25 mouse cellular contexts compared by ENCODE assay signal in genomic region chr4:104869581-104869980, GRCm38 (mm10). TPM values are rescaled to one million over a fixed set of nuclear protein-coding genes. Genes with fewer than 3 reads are reported as not detected.
DNase-seq lines count a peak whose midpoint lies in the region; ATAC-seq lines count a peak whose summit lies in the region.
"Had no signal": no experiment of that assay in that cellular context is flagged by ENCODE, and none has a peak within 500 bp of the region (broad histone marks: within the 10 kb centered on the region; RNA-seq: fewer than 3 reads in every experiment).

No protein-coding gene starts in this region.

- peak; percentile 78 for DNase-seq in kidney, adult 18-20 months
- DNase-seq in retina, postnatal 1 day, result peak; percentile 40
- no peak for DNase-seq in retina, embryonic 14.5 days (ENCODE audit: low spot score)
- peak; percentile 59 for DNase-seq in kidney, postnatal 14 days
- peak; percentile 40 for DNase-seq in yolk sac, embryonic 10.5 days (ENCODE audit: low spot score)
- DNase-seq in lung, postnatal 4 days, result no peak
- DNase-seq: adrenal gland, postnatal 14 days; cerebellum, adult 11-12 months; cerebellum, adult 9-11 months; cerebellum, postnatal 36 days; gastrocnemius, postnatal 10 days; heart, postnatal 14 days had no signal

- H3K9me3 ChIP-seq in kidney, embryonic 16.5 days (ENCODE audit: low read length), result no peaks in the 10 kb centered on the region
- no peaks in the 10 kb centered on the region for H3K9me3 ChIP-seq in heart, embryonic 12.5 days (replicated peaks)
- H3K9me3 ChIP-seq: embryonic facial prominence, embryonic 13.5 days; forebrain, embryonic 12.5 days; heart, embryonic 10.5 days; heart, embryonic 15.5 days; hindbrain, embryonic 10.5 days had no signal

- H3K4me3 ChIP-seq in kidney, embryonic 16.5 days (ENCODE audit: low read length), result no peak overlapping the region
- no peak overlapping the region for H3K4me3 ChIP-seq in heart, embryonic 12.5 days
- H3K4me3 ChIP-seq: embryonic facial prominence, embryonic 13.5 days; forebrain, embryonic 12.5 days; heart, embryonic 10.5 days; heart, embryonic 15.5 days; hindbrain, embryonic 10.5 days had no signal

- H3K36me3 ChIP-seq in kidney, embryonic 16.5 days (ENCODE audit: insufficient read depth, low read length), result no peaks in the 10 kb centered on the region
- no peaks in the 10 kb centered on the region for H3K36me3 ChIP-seq in heart, embryonic 12.5 days
- H3K36me3 ChIP-seq: embryonic facial prominence, embryonic 13.5 days; forebrain, embryonic 12.5 days; heart, embryonic 10.5 days; heart, embryonic 15.5 days; hindbrain, embryonic 10.5 days had no signal

- no peaks in the 10 kb centered on the region for H3K4me1 ChIP-seq in kidney, embryonic 16.5 days (ENCODE audit: insufficient read depth, low read length)
- 0 out of 2 replicates have a peak, but pooled peaks cover 5% of the 10 kb centered on the region for H3K4me1 ChIP-seq in heart, embryonic 12.5 days (replicated peaks)
- H3K4me1 ChIP-seq: forebrain, embryonic 12.5 days; heart, embryonic 10.5 days; heart, embryonic 15.5 days; hindbrain, embryonic 10.5 days had no signal

- no peaks in the 10 kb centered on the region for H3K27me3 ChIP-seq in kidney, embryonic 16.5 days (ENCODE audit: insufficient read depth, low read length)
- no peaks in the 10 kb centered on the region for H3K27me3 ChIP-seq in heart, embryonic 12.5 days (replicated peaks)
- H3K27me3 ChIP-seq: CH12.LX; embryonic facial prominence, embryonic 13.5 days; forebrain, embryonic 12.5 days; heart, embryonic 15.5 days; Patski had no signal

- no peak overlapping the region for H3K27ac ChIP-seq in kidney, embryonic 16.5 days (ENCODE audit: low read length)
- H3K27ac ChIP-seq in heart, embryonic 12.5 days (ENCODE audit: poor library complexity, severe bottlenecking), result no peak overlapping the region
- H3K27ac ChIP-seq: embryonic facial prominence, embryonic 13.5 days; forebrain, embryonic 12.5 days; heart, embryonic 10.5 days; heart, embryonic 15.5 days; hindbrain, embryonic 10.5 days; hindbrain, embryonic 14.5 days had no signal

- ATAC-seq in kidney, embryonic 16.5 days (ENCODE audit: low FRiP score, low TSS enrichment), result no peak
- ATAC-seq in heart, embryonic 12.5 days (ENCODE audit: insufficient number of reproducible peaks, low FRiP score), result no peak
- ATAC-seq: activated CD4-positive, CD25-positive, alpha-beta regulatory T cell, adult 4 months; forebrain, embryonic 16.5 days; Patski had no signal

- no peak overlapping the region for H3K9ac ChIP-seq in kidney, embryonic 16.5 days (replicated peaks; ENCODE audit: low read length)
- no peak overlapping the region for H3K9ac ChIP-seq in heart, embryonic 12.5 days
- H3K9ac ChIP-seq: embryonic facial prominence, embryonic 13.5 days; forebrain, embryonic 12.5 days; heart, embryonic 15.5 days; hindbrain, embryonic 14.5 days had no signal

- H3K4me2 ChIP-seq in kidney, embryonic 16.5 days (replicated peaks; ENCODE audit: low read depth, low read length), result no peak overlapping the region
- H3K4me2 ChIP-seq in heart, embryonic 12.5 days, result no peak overlapping the region
- H3K4me2 ChIP-seq: embryonic facial prominence, embryonic 13.5 days; forebrain, embryonic 12.5 days; heart, embryonic 15.5 days; hindbrain, embryonic 14.5 days had no signal

RNA-seq across cellular contexts. Expression of gene C8a, which starts 6.6 kb away (rescaled TPM):
- polyA plus RNA-seq in kidney, embryonic 16.5 days (2015; fragmentation: Nextera tagmentation; extraction: Ambion mirVana), result 0.31 and 0.32 TPM in 2 replicates
- 0.08 TPM in 1 of 2 replicates, not detected in the other for polyA plus RNA-seq in heart, embryonic 12.5 days (2016; fragmentation: Nextera tagmentation; extraction: Ambion mirVana)
- polyA plus RNA-seq: activated CD4-positive, CD25-positive, alpha-beta regulatory T cell, adult 4 months; embryonic facial prominence, embryonic 13.5 days; forebrain, embryonic 12.5 days; forebrain, embryonic 16.5 days; heart, embryonic 15.5 days; hindbrain, embryonic 10.5 days; hindbrain, embryonic 14.5 days; Patski had no signal

RNA-seq across cellular contexts. Expression of gene Gm17662, which starts 12.5 kb away (rescaled TPM):
- polyA plus RNA-seq in kidney, embryonic 16.5 days (2015; fragmentation: Nextera tagmentation; extraction: Ambion mirVana), result not detected in 2 replicates
- not detected in 2 replicates for polyA plus RNA-seq in heart, embryonic 12.5 days (2016; fragmentation: Nextera tagmentation; extraction: Ambion mirVana)
- polyA plus RNA-seq: activated CD4-positive, CD25-positive, alpha-beta regulatory T cell, adult 4 months; embryonic facial prominence, embryonic 13.5 days; forebrain, embryonic 12.5 days; forebrain, embryonic 16.5 days; frontal cortex, adult 2 months; heart, embryonic 10.5 days; heart, embryonic 15.5 days; hindbrain, embryonic 10.5 days; hindbrain, embryonic 14.5 days; Patski had no signal

RNA-seq across cellular contexts. Expression of gene Fyb2, which starts 43.7 kb away (rescaled TPM):
- polyA plus RNA-seq in kidney, embryonic 16.5 days (2015; fragmentation: Nextera tagmentation; extraction: Ambion mirVana), result 0.40 and 0.64 TPM in 2 replicates
- not detected in 2 replicates for polyA plus RNA-seq in heart, embryonic 12.5 days (2016; fragmentation: Nextera tagmentation; extraction: Ambion mirVana)
- polyA plus RNA-seq: activated CD4-positive, CD25-positive, alpha-beta regulatory T cell, adult 4 months had no signal

Comparison
In these comparisons a context has a peak if more than half of its experiments do, and no peak if none do; other contexts are left out.
1. DNase-seq: peak in kidney, adult 18-20 months (single experiment), retina, postnatal 1 day (single experiment), kidney, postnatal 14 days (single experiment) and yolk sac, embryonic 10.5 days (single experiment); none in retina, embryonic 14.5 days (single experiment) and lung, postnatal 4 days (0 of 2).